Mouse (Mus musculus) monocyte, adult 2 months (primary cell): ENCODE results near the gene Atp6v1a.
A peak's percentile ranks its signal among the peaks of the same experiment; 100 is the strongest.

Experiments used
- DNase-seq, 2 experiments: peaks; one replicate each; pipeline ENCODE4 v3.0.0; 2022; ENCODE audit warnings: low spot score in 2 of 2, low read depth in 1 of 2

Atp6v1a gene

GRCm38 (mm10) chr16:44139536-44140185 lies at the start of gene Atp6v1a, which contains the start of gene Naa50:
Gene Atp6v1a (minus strand): TSS chr16:44139705.
Gene Naa50 (plus strand): TSS chr16:44139830.
- DNase-seq = peak; percentile 77 to 83

- DNase-seq = no peak
Measured at GRCm38 (mm10) chr16:44188766-44189165, 49.3 kb upstream of the Atp6v1a start.

- no peak for DNase-seq
Measured at GRCm38 (mm10) chr16:44187172-44187571, 47.7 kb upstream of the Atp6v1a start.

GRCm38 (mm10) chr16:44184769-44185168 lies 45.3 kb upstream of the Atp6v1a start:
- no peak for DNase-seq

GRCm38 (mm10) chr16:44182597-44182996 lies 43.1 kb upstream of the Atp6v1a start:
- no peak for DNase-seq

- no peak for DNase-seq
Measured at GRCm38 (mm10) chr16:44178555-44178954, 39.0 kb upstream of the Atp6v1a start.

- DNase-seq = no peak
Measured at GRCm38 (mm10) chr16:44176511-44176910, 37.0 kb upstream of the Atp6v1a start.

- DNase-seq = no peak
Measured at GRCm38 (mm10) chr16:44175001-44175400, 35.5 kb upstream of the Atp6v1a start.

GRCm38 (mm10) chr16:44173966-44174530 lies 34.5 kb upstream of the Atp6v1a start:
- DNase-seq = no peak

GRCm38 (mm10) chr16:44173155-44173941 lies 33.8 kb upstream of the Atp6v1a start, which contains the start of gene Usf3:
Gene Usf3 (plus strand): TSS chr16:44173246.
- peak in 1 of 2 experiments; percentile 21 for DNase-seq

GRCm38 (mm10) chr16:44172297-44173154 lies 33.0 kb upstream of the Atp6v1a start:
- peak; percentile 93 to 94 for DNase-seq

GRCm38 (mm10) chr16:44168990-44169389 lies 29.5 kb upstream of the Atp6v1a start:
- no peak for DNase-seq

GRCm38 (mm10) chr16:44165182-44165581 lies 25.7 kb upstream of the Atp6v1a start:
- DNase-seq = no peak

GRCm38 (mm10) chr16:44163831-44164230 lies 24.3 kb upstream of the Atp6v1a start:
- DNase-seq = no peak

- no peak for DNase-seq
Measured at GRCm38 (mm10) chr16:44159325-44159724, 19.8 kb upstream of the Atp6v1a start.

GRCm38 (mm10) chr16:44154497-44155057 lies 15.1 kb upstream of the Atp6v1a start:
- DNase-seq = no peak

GRCm38 (mm10) chr16:44149002-44149767 lies 9.7 kb upstream of the Atp6v1a start:
- DNase-seq = no peak

GRCm38 (mm10) chr16:44141483-44141882 lies 2.0 kb upstream of the Atp6v1a start:
- no peak for DNase-seq

- peak; percentile 53 to 79 for DNase-seq
Measured at GRCm38 (mm10) chr16:44140186-44140787, 782 bp upstream of the Atp6v1a start.
